9 mouse cellular contexts compared by ENCODE assay signal in the genomic region with DNA sequence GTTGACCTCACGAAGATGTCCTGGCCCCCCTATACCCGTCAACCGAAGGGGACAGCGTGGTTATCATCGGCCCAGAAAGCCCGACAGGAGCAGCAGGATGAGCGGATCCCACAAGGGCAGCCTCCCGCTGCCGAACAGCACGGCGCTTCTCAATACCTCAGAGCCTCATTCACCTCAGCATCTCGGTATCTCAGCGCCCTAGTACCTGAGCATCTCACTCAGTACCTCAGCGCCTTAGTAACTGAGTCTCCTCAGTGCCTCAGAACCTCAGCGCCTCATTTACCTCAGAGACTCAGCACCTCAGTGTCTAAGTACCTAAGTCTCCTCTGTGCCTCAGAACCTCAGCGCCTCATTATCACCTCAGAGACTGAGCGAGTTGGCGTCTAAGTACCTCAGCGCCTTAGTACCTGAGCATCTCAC. TPM values are rescaled to one million over a fixed set of nuclear protein-coding genes. Genes with fewer than 3 reads are reported as not detected.
DNase-seq lines count a peak whose midpoint lies in the region; ATAC-seq lines count a peak whose summit lies in the region.
"Had no signal": no experiment of that assay in that cellular context is flagged by ENCODE, and none has a peak within 500 bp of the region (broad histone marks: within the 10 kb centered on the region; RNA-seq: fewer than 3 reads in every experiment).

No protein-coding gene starts in this region.

- no peaks in the 10 kb centered on the region for H3K9me3 ChIP-seq in forebrain, embryonic 14.5 days (replicated peaks; ENCODE audit: control insufficient read depth, low read length)
- H3K9me3 ChIP-seq in liver, embryonic 16.5 days (replicated peaks; ENCODE audit: control insufficient read depth, low read length), result no peaks in the 10 kb centered on the region

- peak; percentile 27 for DNase-seq in embryo, embryonic 10 days (ENCODE audit: low spot score)
- no peak for DNase-seq in embryo, embryonic 9.5 days (ENCODE audit: extremely low spot score)
- DNase-seq in right cerebral cortex, postnatal 25 days, result peak; percentile 20
- DNase-seq in right cerebral cortex, postnatal 36 days (ENCODE audit: low spot score in 2 of 2), result no peak
- peak; percentile 53 for DNase-seq in forebrain, embryonic 14.5 days (ENCODE audit: low spot score)
- no peak for DNase-seq in gastrocnemius, postnatal 36 days
- no peak for DNase-seq in lung, postnatal 10 days

- ATAC-seq in forebrain, embryonic 14.5 days, result no peak
- peak; percentile 35 for ATAC-seq in liver, embryonic 16.5 days (ENCODE audit: low read depth)

- peak overlapping the region; percentile 77 for H3K4me3 ChIP-seq in forebrain, embryonic 14.5 days (ENCODE audit: low read depth, low read length)
- peak overlapping the region; percentile 83 for H3K4me3 ChIP-seq in liver, embryonic 16.5 days (ENCODE audit: low read depth, low read length)

- H3K4me2 ChIP-seq in forebrain, embryonic 14.5 days (ENCODE audit: low read length), result peak overlapping the region; percentile 88
- H3K4me2 ChIP-seq in liver, embryonic 16.5 days (ENCODE audit: low read depth, low read length), result peak overlapping the region; percentile 90

- under 1% methylated on average over 19 of the region's 19 CpGs for WGBS in forebrain, embryonic 14.5 days
- WGBS in liver, embryonic 16.5 days (ENCODE audit: insufficient replicate concordance), result 2% methylated on average over 19 of the region's 19 CpGs

- peaks cover 9% of the 10 kb centered on the region; the same call in 1 of the 2 replicates for H3K4me1 ChIP-seq in forebrain, embryonic 14.5 days (ENCODE audit: control insufficient read depth, insufficient read depth, low read length)
- H3K4me1 ChIP-seq in liver, embryonic 16.5 days (ENCODE audit: control insufficient read depth, low read depth, low read length), result peaks cover 9% of the 10 kb centered on the region

- intact Hi-C loops in gastrocnemius, postnatal 36 days (cut with DNase I), result no loop called here

- H3K9ac ChIP-seq in forebrain, embryonic 14.5 days (ENCODE audit: low read length), result peak overlapping the region; percentile 81
- peak overlapping the region; percentile 85 for H3K9ac ChIP-seq in liver, embryonic 16.5 days (ENCODE audit: low read depth, low read length)

- H3K27me3 ChIP-seq in forebrain, embryonic 14.5 days (replicated peaks; ENCODE audit: control insufficient read depth, insufficient read depth, low read length), result no peaks in the 10 kb centered on the region
- H3K27me3 ChIP-seq in liver, embryonic 16.5 days (ENCODE audit: control insufficient read depth, insufficient read depth, low read depth, low read length), result peaks cover 13% of the 10 kb centered on the region

- H3K36me3 ChIP-seq in forebrain, embryonic 14.5 days (ENCODE audit: control insufficient read depth, insufficient read depth, low read length), result no peaks in the 10 kb centered on the region
- no peaks in the 10 kb centered on the region for H3K36me3 ChIP-seq in liver, embryonic 16.5 days (ENCODE audit: control insufficient read depth, insufficient read depth)

- H3K27ac ChIP-seq in forebrain, embryonic 14.5 days (ENCODE audit: low read depth, low read length), result 0 out of 2 replicates have a peak overlapping the region, but pooled peaks have one; percentile 44
- peak overlapping the region; percentile 90 for H3K27ac ChIP-seq in liver, embryonic 16.5 days (ENCODE audit: low read length)

RNA-seq across cellular contexts. Expression of gene Syt14, which starts 0.6 kb away (rescaled TPM):
- polyA plus RNA-seq in forebrain, embryonic 14.5 days (2014; fragmentation: Nextera tagmentation; extraction: Ambion mirVana), result 6.9 and 10.0 TPM in 2 replicates
- polyA plus RNA-seq in liver, embryonic 16.5 days (2015; fragmentation: Nextera tagmentation; extraction: Ambion mirVana), result 4.8 and 5.4 TPM in 2 replicates
- under 1 TPM; 0.05 to 0.15 TPM for total RNA-seq in gastrocnemius, postnatal 36 days (2021)
- polyA plus RNA-seq: C2C12 had no signal

Comparison
In these comparisons a context has a peak if more than half of its experiments do, and no peak if none do; other contexts are left out.
1. DNase-seq: peak in embryo, embryonic 10 days (single experiment), right cerebral cortex, postnatal 25 days (single experiment) and forebrain, embryonic 14.5 days (single experiment); none in embryo, embryonic 9.5 days (single experiment), right cerebral cortex, postnatal 36 days (0 of 2), gastrocnemius, postnatal 36 days (0 of 2) and lung, postnatal 10 days (single experiment).